Mouse (Mus musculus): Measurements from ENCODE around the gene St6gal1.

DNA sequence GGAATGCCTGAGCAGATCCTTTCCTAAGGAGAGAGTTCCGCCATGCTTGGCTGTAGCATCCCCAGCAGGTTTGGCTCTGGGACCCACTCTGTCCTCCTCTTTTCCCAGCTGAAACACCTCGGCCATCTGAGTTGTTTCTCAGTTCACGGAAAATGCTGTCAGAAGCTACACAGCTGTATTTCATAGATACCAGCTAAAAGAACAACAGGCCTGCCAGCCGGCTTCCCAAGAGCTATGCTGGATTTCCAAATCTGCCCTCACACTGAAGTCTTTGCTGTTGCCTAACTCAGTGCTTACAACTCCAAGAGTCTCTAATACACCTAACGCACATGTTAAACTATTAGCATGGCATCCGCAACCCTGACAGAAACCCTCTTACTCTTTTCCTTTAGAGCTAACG is 146.2 kb downstream of the St6gal1 start:
- TF ChIP-seq CTCF (conservative IDR thresholded peaks at IDR 0.05; ENCODE audit: low read length) = no peak
- TF ChIP-seq POU5F1 (IDR thresholded peaks at IDR 0.05; ENCODE audit: borderline replicate concordance, low read length) = no peak
